Mouse (Mus musculus): ENCODE data around the gene Poll. TPM values are rescaled to one million over a fixed set of nuclear protein-coding genes. Genes with fewer than 3 reads are reported as not detected.
"Not testable (repeated sequence)": the region's sequence is repeated elsewhere in the genome, so short reads cannot be mapped to it uniquely, and the experiment has no call there.

Poll gene
- total and polyA plus RNA-seq, 3 experiments: 16.5 to 24.6 (median 18.9) TPM

GRCm38 (mm10) chr19:45549948-45550347 is 10.4 kb downstream of the Poll start:
- no peaks in the 10 kb centered on the region for H3K79me2 ChIP-seq (replicated peaks; ENCODE audit: control insufficient read depth, extremely low read depth, insufficient read depth, poor library complexity, severe bottlenecking)
- dilution Hi-C loops (cut with MboI; ENCODE audit: extremely low pct_ligation_motif_present, extremely low pct_unique_long_range_greater_than_20kb, low sequenced_read_pairs): no loop called here
- no peak overlapping the region for H3K9ac ChIP-seq (ENCODE audit: insufficient read depth, low read depth)

DNA sequence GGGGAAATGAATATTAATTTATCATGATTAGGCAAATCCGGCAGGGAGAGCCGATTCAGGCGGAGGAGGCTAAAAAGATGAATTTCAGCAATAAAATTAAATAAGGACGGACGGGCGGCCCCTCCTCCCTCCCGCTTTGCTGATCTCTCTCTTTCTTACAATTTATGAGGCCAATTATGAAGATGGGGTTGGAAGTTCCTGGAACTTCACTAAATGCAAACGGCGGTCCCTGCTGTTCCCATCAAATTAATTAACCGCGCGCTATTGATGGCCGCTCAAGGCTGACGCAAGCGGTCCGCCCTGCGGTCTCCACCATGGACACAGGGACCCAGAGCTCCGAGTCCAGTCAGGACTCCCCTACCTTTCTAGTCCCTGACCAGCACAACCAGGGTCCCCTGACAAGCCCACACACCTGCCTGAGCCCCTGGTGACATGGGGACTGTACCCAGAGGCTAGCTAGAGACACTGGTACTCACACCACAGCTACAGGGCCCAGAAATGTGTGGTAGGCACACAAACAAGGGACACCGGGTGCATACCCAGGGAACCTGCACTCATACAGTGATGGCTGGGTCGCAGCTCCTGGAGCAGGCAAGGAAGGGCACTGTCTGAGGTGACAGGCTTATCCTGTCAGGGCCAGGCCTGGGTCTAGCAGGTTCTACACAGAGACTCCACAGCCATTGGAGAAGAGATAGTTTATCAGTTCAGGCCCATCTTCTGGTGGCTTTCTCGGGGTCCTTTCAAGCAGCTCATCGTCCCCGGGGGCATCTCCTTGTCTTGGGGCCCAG is 11.0 kb downstream of the Poll start:
- H3K4me1 ChIP-seq (ENCODE audit: control insufficient read depth in 1 of 2, insufficient read depth in 2 of 2): peaks cover 0 to 35% of the 10 kb centered on the region in 2 experiments; a peak in 2 of 4 replicates
- H3K4me2 ChIP-seq (ENCODE audit: insufficient read depth, low read depth, poor library complexity, severe bottlenecking): no peak overlapping the region
- TF ChIP-seq ETS1 (conservative IDR thresholded peaks at IDR 0.05; ENCODE audit: low read depth, low read length): no peak
- TF ChIP-seq NRF1 (IDR thresholded peaks at IDR 0.05; ENCODE audit: low read depth, low read length): no peak
- TF ChIP-seq USF1 (IDR thresholded peaks at IDR 0.05; ENCODE audit: low read depth, low read length): no peak
- no peak for TF ChIP-seq MYC (IDR thresholded peaks at IDR 0.05; ENCODE audit: low read depth, low read length)
- TF ChIP-seq EP300 (IDR thresholded peaks at IDR 0.05; ENCODE audit: low read length): no peak
- TF ChIP-seq KAT2A (IDR thresholded peaks at IDR 0.05; ENCODE audit: insufficient replicate concordance, low read length): no peak
- no peak for TF ChIP-seq USF2 (conservative IDR thresholded peaks at IDR 0.05; ENCODE audit: low read depth, low read length)
- TF ChIP-seq GABPA (IDR thresholded peaks at IDR 0.05; ENCODE audit: insufficient replicate concordance, low read depth, low read length): no peak
- TF ChIP-seq MXI1 (IDR thresholded peaks at IDR 0.05; ENCODE audit: low read depth, low read length): no peak
- TF ChIP-seq ZMIZ1 (IDR thresholded peaks at IDR 0.05; ENCODE audit: low read depth, low read length): no peak
- TF ChIP-seq ZKSCAN1 (IDR thresholded peaks at IDR 0.05; ENCODE audit: borderline replicate concordance, low read depth, low read length): no peak
- TF ChIP-seq MEF2A (IDR thresholded peaks at IDR 0.05; ENCODE audit: borderline replicate concordance, low read depth, low read length): no peak
- DNase-seq (ENCODE audit: extremely low read depth): no peak
- H3K79me2 ChIP-seq (replicated peaks; ENCODE audit: control insufficient read depth, extremely low read depth, insufficient read depth, poor library complexity, severe bottlenecking): no peaks in the 10 kb centered on the region
- H3K27ac ChIP-seq (ENCODE audit: insufficient read depth, low read depth): no peak overlapping the region
- peaks cover 21 to 27% of the 10 kb centered on the region in 2 experiments for H3K36me3 ChIP-seq (replicated peaks in 1 of 2; ENCODE audit: control insufficient read depth in 1 of 2, insufficient read depth in 1 of 2, low read length in 1 of 2)
- H3K27me3 ChIP-seq (replicated peaks): peaks cover 11% of the 10 kb centered on the region
- H3K4me3 ChIP-seq (replicated peaks in 1 of 3; ENCODE audit: low read depth in 2 of 3, low read length in 2 of 3, poor library complexity in 1 of 3): no peak overlapping the region
- no peaks in the 10 kb centered on the region for H3K9me3 ChIP-seq (replicated peaks; ENCODE audit: low read length)
- dilution Hi-C loops (cut with MboI; ENCODE audit: extremely low pct_ligation_motif_present, extremely low pct_unique_long_range_greater_than_20kb, low sequenced_read_pairs): no loop called here
- in situ Hi-C loops (cut with MboI; ENCODE audit: low pct_ligation_motif_present, low pct_unique_long_range_greater_than_20kb, low sequenced_read_pairs): loop anchor here (5.0 kb wide), 2 partner anchors 242 to 327 kb away; no protein-coding TSS in a partner anchor
- H3K9ac ChIP-seq (ENCODE audit: insufficient read depth, low read depth): no peak overlapping the region

More at GRCm38 (mm10) chr19:45549948-45550347, 10.4 kb downstream of the Poll start:
- Histone ChIP-seq H3K4me1 (ENCODE audit: control insufficient read depth in 1 of 2, insufficient read depth in 2 of 2) (peaks cover 0 to 30% of the 10 kb centered on the region in 2 experiments; a peak in 2 of 4 replicates), H3K4me3 (replicated peaks in 1 of 3; ENCODE audit: low read depth in 2 of 3, low read length in 2 of 3, poor library complexity in 1 of 3) (no peak overlapping the region), H3K4me2 (ENCODE audit: insufficient read depth, low read depth, poor library complexity, severe bottlenecking) (no peak overlapping the region), H3K27me3 (replicated peaks) (peaks cover 11% of the 10 kb centered on the region), H3K27ac (ENCODE audit: insufficient read depth, low read depth) (no peak overlapping the region), H3K9me3 (replicated peaks; ENCODE audit: low read length) (no peaks in the 10 kb centered on the region), H3K36me3 (replicated peaks in 1 of 2; ENCODE audit: control insufficient read depth in 1 of 2, insufficient read depth in 1 of 2, low read length in 1 of 2) (peaks cover 28 to 33% of the 10 kb centered on the region in 2 experiments)
- DNase-seq (ENCODE audit: extremely low read depth): no peak
- in situ Hi-C loops (cut with MboI; ENCODE audit: low pct_ligation_motif_present, low pct_unique_long_range_greater_than_20kb, low sequenced_read_pairs): loop anchor here (5.0 to 25.0 kb wide), 3 partner anchors 243 to 462 kb away; partner anchors contain the start of gene Hps6
- TF ChIP-seq ZC3H11A (IDR thresholded peaks at IDR 0.05; ENCODE audit: low read depth, low read length) (no peak), CHD2 (IDR thresholded peaks at IDR 0.05; ENCODE audit: low read length) (no peak), BHLHE40 (IDR thresholded peaks at IDR 0.05; ENCODE audit: low read depth, low read length) (no peak), TBP (conservative IDR thresholded peaks at IDR 0.05; ENCODE audit: low read depth, low read length) (no peak), TCF12 (IDR thresholded peaks at IDR 0.05; ENCODE audit: low read depth, low read length) (no peak), MAX (IDR thresholded peaks at IDR 0.05; ENCODE audit: low read length) (no peak), GABPA (IDR thresholded peaks at IDR 0.05; ENCODE audit: insufficient replicate concordance, low read depth, low read length) (no peak), RCOR1 (conservative IDR thresholded peaks at IDR 0.05; ENCODE audit: low read depth, low read length) (no peak)

GRCm38 (mm10) chr19:45548196-45548595 is 12.1 kb downstream of the Poll start:
- H3K9ac ChIP-seq (ENCODE audit: insufficient read depth, low read depth); H3K27ac ChIP-seq (ENCODE audit: insufficient read depth, low read depth); DNase-seq (ENCODE audit: extremely low read depth); H3K79me2 ChIP-seq (replicated peaks; ENCODE audit: control insufficient read depth, extremely low read depth, insufficient read depth, poor library complexity, severe bottlenecking); H3K4me3 ChIP-seq (replicated peaks in 1 of 3; ENCODE audit: low read depth in 2 of 3, low read length in 2 of 3, poor library complexity in 1 of 3); H3K9me3 ChIP-seq (replicated peaks; ENCODE audit: low read length); H3K4me2 ChIP-seq (ENCODE audit: insufficient read depth, low read depth, poor library complexity, severe bottlenecking); dilution Hi-C loops (cut with MboI; ENCODE audit: extremely low pct_ligation_motif_present, extremely low pct_unique_long_range_greater_than_20kb, low sequenced_read_pairs): not testable (repeated sequence)
- Histone ChIP-seq H3K4me1 (ENCODE audit: control insufficient read depth in 1 of 2, insufficient read depth in 2 of 2) (peaks cover 0 to 38% of the 10 kb centered on the region in 2 experiments; a peak in 2 of 4 replicates), H3K36me3 (replicated peaks in 1 of 2; ENCODE audit: control insufficient read depth in 1 of 2, insufficient read depth in 1 of 2, low read length in 1 of 2) (peaks cover 10 to 16% of the 10 kb centered on the region in 2 experiments), H3K27me3 (replicated peaks) (peaks cover 17% of the 10 kb centered on the region)
- in situ Hi-C loops (cut with MboI; ENCODE audit: low pct_ligation_motif_present, low pct_unique_long_range_greater_than_20kb, low sequenced_read_pairs): loop anchor here (5.0 kb wide), 2 partner anchors 241 to 326 kb away; no protein-coding TSS in a partner anchor
